Mouse (Mus musculus): Measurements from ENCODE around the gene Olfr1129.
"Not testable (repeated sequence)": the region's sequence is repeated elsewhere in the genome, so short reads cannot be mapped to it uniquely, and the experiment has no call there.

The Olfr1129 gene

DNA sequence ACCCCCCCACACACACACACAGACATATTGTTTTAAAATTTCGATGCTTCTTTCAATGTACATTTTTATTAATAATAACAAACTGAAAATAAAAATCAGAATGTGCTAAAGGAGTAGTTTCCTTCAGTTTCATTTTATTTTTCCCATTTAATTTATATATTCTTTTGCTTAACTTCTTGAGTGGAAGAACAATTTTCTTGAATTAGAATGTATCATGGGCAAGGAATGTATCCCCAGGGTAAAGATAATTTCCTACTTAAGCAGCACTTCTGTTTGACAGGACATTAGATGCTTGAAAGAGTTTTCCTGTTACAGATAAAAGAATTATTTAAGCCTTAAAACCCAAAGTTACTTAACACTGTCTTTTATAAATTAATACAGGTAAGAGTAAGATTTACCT lies at the start of gene Olfr1129:
TSS of gene Olfr1129 (plus strand) at position 301 of the 400 bp plus-strand sequence.
- not testable (repeated sequence) for DNase-seq (ENCODE audit: low spot score in 2 of 2)

DNA sequence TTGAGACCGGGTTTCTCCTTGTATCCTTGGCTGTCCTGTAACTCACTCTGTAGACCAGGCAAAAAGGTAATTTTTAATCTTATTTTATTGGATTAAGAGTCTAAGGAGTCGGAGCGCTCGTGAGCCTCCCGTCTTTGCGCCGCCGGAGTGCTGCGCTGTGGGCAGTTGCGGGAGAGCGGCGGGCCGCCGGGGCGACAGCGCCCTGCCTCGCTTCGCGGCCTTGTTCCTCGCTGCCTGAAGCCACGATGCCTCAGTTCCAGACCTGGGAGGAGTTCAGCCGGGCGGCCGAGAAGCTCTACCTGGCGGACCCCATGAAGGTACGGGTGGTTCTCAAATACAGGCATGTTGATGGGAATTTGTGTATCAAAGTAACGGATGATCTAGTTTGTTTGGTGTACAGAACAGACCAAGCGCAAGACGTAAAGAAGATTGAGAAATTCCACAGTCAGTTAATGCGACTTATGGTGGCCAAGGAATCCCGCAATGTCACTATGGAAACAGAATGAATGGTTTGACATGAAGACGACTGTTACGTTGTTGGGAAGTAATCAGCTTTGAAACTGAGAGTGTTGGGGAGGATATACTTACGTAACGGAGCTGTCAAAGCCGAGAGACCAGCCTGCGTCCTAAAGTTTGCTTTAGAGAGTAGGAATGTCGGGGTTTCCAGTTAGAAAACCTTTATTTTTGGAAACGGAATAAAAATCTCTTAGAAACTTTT lies 47.6 kb upstream of the Olfr1129 start:
- DNase-seq (ENCODE audit: low spot score in 2 of 2), result peak; percentile 7 to 8

DNA sequence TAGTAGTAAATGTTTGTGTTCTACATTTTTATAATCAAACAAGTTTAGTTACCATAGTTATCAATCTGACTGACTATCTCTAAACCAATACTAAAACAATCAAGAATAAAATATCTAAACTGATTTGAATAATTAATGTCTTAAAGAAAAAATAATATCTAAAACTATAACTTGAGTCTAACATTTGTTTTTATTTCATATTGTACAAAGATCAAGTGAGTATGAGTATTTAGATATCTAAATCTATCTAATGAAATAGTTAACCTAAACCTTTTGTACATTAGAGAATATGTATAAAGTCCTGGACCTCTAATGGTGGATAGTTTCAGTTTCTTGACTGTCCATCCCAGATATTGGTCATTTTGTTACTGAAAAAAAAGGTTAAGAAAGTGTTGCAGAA lies 42.2 kb upstream of the Olfr1129 start, which contains the start of gene Olfr153:
TSS of gene Olfr153 (plus strand) at position 301 of the 400 bp plus-strand sequence.
- DNase-seq (ENCODE audit: low spot score in 2 of 2), result no peak

GRCm38 (mm10) chr2:87534826-87535225 lies 38.9 kb upstream of the Olfr1129 start:
- DNase-seq (ENCODE audit: low spot score in 2 of 2), result no peak

- DNase-seq (ENCODE audit: low spot score in 2 of 2), result no peak
These were observed 28.3 kb upstream of the Olfr1129 start, which contains the start of gene Olfr1128 for GRCm38 (mm10) chr2:87545442-87545841. Olfr1128 (minus strand) TSS chr2:87545542.

DNA sequence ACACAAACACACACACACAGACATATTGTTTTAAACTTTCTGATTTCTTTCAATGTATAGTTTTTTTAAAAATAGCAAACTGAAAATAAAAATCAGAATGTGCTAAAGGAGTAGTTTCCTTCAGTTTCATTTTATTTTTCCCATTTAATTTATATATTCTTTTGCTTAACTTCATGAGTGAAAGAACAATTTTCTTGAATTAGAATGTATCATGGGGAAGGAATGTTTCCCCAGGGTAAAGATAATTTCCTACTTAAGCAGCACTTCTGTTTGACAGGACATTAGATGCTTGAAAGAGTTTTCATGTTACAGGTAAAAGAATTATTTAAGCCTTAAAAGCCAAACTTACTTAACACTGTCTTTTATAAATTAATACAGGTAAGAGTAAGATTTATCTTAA lies 32.2 kb downstream of the Olfr1129 start, which contains the start of gene Olfr1130:
TSS of gene Olfr1130 (plus strand) at position 301 of the 400 bp plus-strand sequence.
- DNase-seq (ENCODE audit: low spot score in 2 of 2), result not testable (repeated sequence)

DNA sequence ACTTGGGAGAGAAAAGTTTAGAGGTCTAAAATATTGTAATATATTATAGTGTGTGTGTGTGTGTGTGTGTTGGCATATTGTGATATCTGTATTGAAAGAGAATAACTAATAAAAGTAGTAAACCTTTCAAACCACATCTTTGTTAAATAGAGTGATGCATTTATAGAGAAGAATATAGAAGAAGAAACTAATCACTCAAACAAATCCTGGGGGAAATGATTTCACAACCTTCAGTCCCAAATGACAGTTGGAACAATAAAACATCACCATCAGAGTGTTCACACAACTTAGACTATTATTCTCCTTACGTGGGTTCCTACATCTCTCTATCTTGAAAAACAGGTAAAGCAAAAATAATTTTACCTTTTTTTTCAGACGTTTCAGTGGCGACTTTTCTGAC lies 53.1 kb downstream of the Olfr1129 start, which contains the start of gene Olfr1131:
TSS of gene Olfr1131 (plus strand) at position 301 of the 400 bp plus-strand sequence.
- DNase-seq (ENCODE audit: low spot score in 2 of 2), result no peak

All from right cerebral cortex, adult 2 months (tissue).